Mouse (Mus musculus) lung, embryonic 14.5 days (tissue): ENCODE measurements around the gene Acan. TPM values are rescaled to one million over a fixed set of nuclear protein-coding genes. Genes with fewer than 3 reads are reported as not detected.
A peak's percentile ranks its signal among the peaks of the same experiment; 100 is the strongest.

Source experiments
- ATAC-seq: fragments of 200-750 bp; cut with Nextera tagmentation; 2 replicates; pipeline ENCODE4 v1.8.0; 2017; ENCODE audit warnings: mild to moderate bottlenecking, moderate TSS enrichment, moderate library complexity; ENCODE audit not compliant: insufficient read depth
- DNase-seq: peaks from one replicate; pipeline ENCODE4 v3.0.0-alpha.2; 2015
- H3K27ac ChIP-seq: fragments of 300-500 bp; sonication (generic); 2 replicates; pipeline ENCODE4 v1.5.1; 2014; ENCODE audit warnings: low read depth, mild to moderate bottlenecking, moderate library complexity
- H3K27me3 ChIP-seq: fragments of 300-500 bp; sonication (generic); 2 replicates; pipeline ENCODE4 v1.6.1; 2014; ENCODE audit warnings: low read length, control low read depth; ENCODE audit not compliant: insufficient read depth
- H3K36me3 ChIP-seq: fragments of 300-500 bp; sonication (generic); 2 replicates; pipeline ENCODE4 v1.6.1; 2014; ENCODE audit warnings: control low read depth; ENCODE audit not compliant: insufficient read depth
- H3K4me1 ChIP-seq: fragments of 300-500 bp; sonication (generic); 2 replicates; pipeline ENCODE4 v1.6.1; 2014; ENCODE audit warnings: antibody characterized with exemption, control low read depth; ENCODE audit not compliant: insufficient read depth
- H3K4me2 ChIP-seq: fragments of 300-500 bp; sonication (generic); 2 replicates; pipeline ENCODE4 v1.6.1; 2014; ENCODE audit warnings: mild to moderate bottlenecking
- H3K4me3 ChIP-seq: fragments of 300-500 bp; sonication (generic); 2 replicates; pipeline ENCODE4 v1.5.1; 2014; ENCODE audit warnings: low read depth, low read length
- H3K9ac ChIP-seq: fragments of 300-500 bp; sonication (generic); 2 replicates; pipeline ENCODE4 v1.6.1; 2014
- H3K9me3 ChIP-seq: fragments of 300-500 bp; sonication (generic); 2 replicates; pipeline ENCODE4 v1.6.1; 2016; ENCODE audit warnings: low read depth, low read length, control low read depth
- CTCF ChIP-seq: IDR thresholded peaks from 2 replicates; pipeline ENCODE4 v1.5.1; 2016; ENCODE audit warnings: antibody characterized with exemption, low read depth
- WGBS: fragments of 180-500 bp; shearing (Covaris S2); extraction: QIAGEN DNeasy Blood & Tissue Kit; methylation state at CpG from one replicate; pipeline ENCODE4 v1.1.7; 2014; 5-methylcytosine and 5-hydroxymethylcytosine counted together
- polyA plus RNA-seq: library from polyadenylated mRNA; unstranded; fragments of >200 nt; fragmentation: Nextera tagmentation; extraction: Ambion mirVana; gene quantifications from 2 replicates; pipeline ENCODE4 v1.2.1, GENCODE M21; 2014

The Acan gene
- polyA plus RNA-seq, 1 experiment from 2014 or later: 0.05 TPM

DNA sequence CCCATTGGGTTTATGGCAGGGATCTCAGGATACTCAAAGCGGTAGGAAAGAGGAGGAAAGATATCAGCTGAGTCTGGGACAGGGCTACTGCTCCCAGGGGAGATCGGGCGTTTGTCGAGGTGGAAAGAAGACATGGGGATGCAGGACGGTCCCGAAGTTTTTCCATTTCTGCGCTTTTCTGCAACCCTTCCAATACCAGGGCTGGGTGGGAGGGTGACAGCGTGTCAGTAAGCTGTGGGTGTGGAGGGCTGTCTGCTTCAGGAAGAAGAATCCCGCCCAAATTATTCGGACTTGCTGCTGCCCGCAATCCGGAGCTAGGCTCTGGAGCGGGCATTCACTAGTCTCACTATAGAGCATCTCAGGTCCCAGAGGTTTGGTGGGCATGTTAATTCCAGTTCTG, 828 bp downstream of the Acan start:
- H3K27ac ChIP-seq: no peak overlapping the region
- no peak overlapping the region for H3K4me3 ChIP-seq
- 15% methylated on average over 13 of the region's 13 CpGs for WGBS

DNA sequence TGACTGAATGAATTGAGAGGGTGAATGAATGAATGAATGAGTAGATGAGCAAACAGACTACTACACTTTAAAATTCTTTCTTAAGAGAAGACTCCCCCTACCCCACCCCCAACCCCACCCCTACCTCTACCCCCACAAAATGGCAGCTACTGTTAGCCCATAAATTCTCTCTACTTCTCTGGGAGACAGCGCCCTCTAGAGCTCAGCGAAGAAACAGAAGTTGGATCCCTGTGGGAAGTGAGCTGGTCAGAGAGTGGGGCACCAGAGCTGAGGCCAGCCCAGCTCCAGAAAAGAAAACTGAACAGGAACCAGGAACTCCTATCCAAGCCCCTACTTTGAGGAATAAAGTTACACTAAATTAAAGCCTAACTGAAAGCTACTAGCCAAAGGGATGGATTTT, 5.3 kb downstream of the Acan start:
- Histone ChIP-seq H3K27ac (no peak overlapping the region), H3K4me3 (no peak overlapping the region), H3K36me3 (no peaks in the 10 kb centered on the region), H3K4me1 (no peaks in the 10 kb centered on the region), H3K27me3 (peaks cover 25% of the 10 kb centered on the region), H3K9ac (no peak overlapping the region), H3K9me3 (no peaks in the 10 kb centered on the region), H3K4me2 (no peak overlapping the region)
- no peak for ATAC-seq
- 31% methylated on average over 2 of the region's 2 CpGs for WGBS
- peak; percentile 14 for DNase-seq
- TF ChIP-seq CTCF: peak; percentile 19; the same call in 1 of the 2 replicates

More for the DNA sequence above, 828 bp downstream of the Acan start:
- Histone ChIP-seq H3K9me3 (no peaks in the 10 kb centered on the region), H3K27me3 (peaks cover 57% of the 10 kb centered on the region), H3K4me1 (no peaks in the 10 kb centered on the region), H3K36me3 (no peaks in the 10 kb centered on the region), H3K4me2 (peak overlapping the region; percentile 76; the same call in 1 of the 2 replicates), H3K9ac (no peak overlapping the region)
- ATAC-seq (no peak), DNase-seq (no peak)
- no peak for TF ChIP-seq CTCF

DNA sequence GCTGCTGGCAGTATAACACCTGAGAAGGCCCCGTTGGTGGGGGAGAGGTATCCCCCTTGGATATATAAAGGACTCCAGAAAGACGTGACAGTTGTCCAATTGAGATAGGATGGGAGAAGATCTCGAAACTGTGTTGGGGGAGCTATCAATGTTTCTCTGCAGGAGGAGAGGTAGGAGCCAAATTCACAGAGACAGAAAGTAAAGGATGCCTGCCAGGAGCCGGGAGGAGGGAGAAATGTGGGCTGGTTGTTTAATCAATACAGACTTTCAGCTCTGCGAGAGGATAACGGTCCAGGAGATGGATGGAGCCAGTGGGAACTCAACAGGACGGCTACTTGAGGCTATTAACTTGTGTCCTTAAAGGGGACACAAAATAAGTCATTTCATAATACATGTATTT, 14.2 kb downstream of the Acan start:
- no peak overlapping the region for H3K4me2 ChIP-seq
- ATAC-seq (no peak), DNase-seq (no peak)
- no peaks in the 10 kb centered on the region for H3K36me3 ChIP-seq
- no peaks in the 10 kb centered on the region for H3K4me1 ChIP-seq
- H3K4me3 ChIP-seq: no peak overlapping the region
- H3K27me3 ChIP-seq: no peaks in the 10 kb centered on the region
- no peaks in the 10 kb centered on the region for H3K9me3 ChIP-seq
- TF ChIP-seq CTCF: no peak
- no peak overlapping the region for H3K27ac ChIP-seq
- H3K9ac ChIP-seq: no peak overlapping the region
- WGBS: 51% methylated on average over 7 of the region's 7 CpGs

DNA sequence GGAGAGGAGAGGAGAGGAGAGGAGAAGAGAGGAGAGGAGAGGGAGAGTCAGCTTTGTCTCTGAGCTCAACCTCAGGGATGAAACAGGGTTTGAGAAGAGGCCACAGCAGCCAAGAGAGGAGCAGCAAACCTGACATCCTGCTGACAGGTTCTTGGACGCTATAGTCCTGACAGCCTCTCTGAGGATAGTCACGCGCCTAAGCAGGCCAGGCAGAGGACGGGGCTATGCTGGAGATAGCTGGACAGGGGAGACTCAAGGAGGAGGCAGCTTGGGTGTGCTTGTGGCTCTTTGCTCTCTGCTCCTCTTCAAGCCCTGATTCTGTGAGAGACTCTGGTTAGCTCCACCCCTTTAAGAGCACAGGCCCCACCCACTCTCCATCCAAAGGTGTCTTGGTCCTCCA, 14.9 kb downstream of the Acan start:
- H3K4me3 ChIP-seq: no peak overlapping the region
- no peaks in the 10 kb centered on the region for H3K9me3 ChIP-seq
- 33% methylated on average over 4 of the region's 4 CpGs for WGBS
- H3K27me3 ChIP-seq: no peaks in the 10 kb centered on the region
- H3K27ac ChIP-seq: no peak overlapping the region
- H3K4me1 ChIP-seq: no peaks in the 10 kb centered on the region
- no peak for TF ChIP-seq CTCF
- no peak overlapping the region for H3K9ac ChIP-seq
- no peak for ATAC-seq
- DNase-seq: no peak
- no peaks in the 10 kb centered on the region for H3K36me3 ChIP-seq
- no peak overlapping the region for H3K4me2 ChIP-seq

DNA sequence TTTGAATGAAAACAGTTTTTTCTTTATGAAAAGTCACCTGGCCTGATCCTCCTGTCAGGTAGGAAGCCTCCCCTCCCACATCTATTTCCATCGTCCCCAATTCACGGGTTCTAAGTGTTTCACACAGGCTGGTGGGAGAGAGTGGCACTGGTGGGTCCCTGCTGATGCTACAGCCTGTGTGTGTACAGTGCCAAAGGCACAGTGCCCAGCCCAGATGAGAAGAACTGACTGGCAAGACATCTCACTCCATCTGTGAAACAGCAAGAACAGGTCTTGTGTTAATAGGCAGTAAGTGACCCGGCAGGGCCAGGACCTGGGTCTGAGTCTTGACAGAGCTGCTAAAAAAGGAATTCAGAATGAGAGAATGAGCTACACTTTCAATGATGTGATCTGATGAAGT, 25.9 kb downstream of the Acan start:
- Histone ChIP-seq H3K27me3 (no peaks in the 10 kb centered on the region), H3K9ac (no peak overlapping the region), H3K27ac (no peak overlapping the region), H3K9me3 (no peaks in the 10 kb centered on the region), H3K36me3 (no peaks in the 10 kb centered on the region), H3K4me1 (no peaks in the 10 kb centered on the region), H3K4me3 (no peak overlapping the region), H3K4me2 (no peak overlapping the region)
- ATAC-seq (no peak), DNase-seq (no peak)
- no peak for TF ChIP-seq CTCF
- WGBS: 62% methylated on average over 3 of the region's 3 CpGs

DNA sequence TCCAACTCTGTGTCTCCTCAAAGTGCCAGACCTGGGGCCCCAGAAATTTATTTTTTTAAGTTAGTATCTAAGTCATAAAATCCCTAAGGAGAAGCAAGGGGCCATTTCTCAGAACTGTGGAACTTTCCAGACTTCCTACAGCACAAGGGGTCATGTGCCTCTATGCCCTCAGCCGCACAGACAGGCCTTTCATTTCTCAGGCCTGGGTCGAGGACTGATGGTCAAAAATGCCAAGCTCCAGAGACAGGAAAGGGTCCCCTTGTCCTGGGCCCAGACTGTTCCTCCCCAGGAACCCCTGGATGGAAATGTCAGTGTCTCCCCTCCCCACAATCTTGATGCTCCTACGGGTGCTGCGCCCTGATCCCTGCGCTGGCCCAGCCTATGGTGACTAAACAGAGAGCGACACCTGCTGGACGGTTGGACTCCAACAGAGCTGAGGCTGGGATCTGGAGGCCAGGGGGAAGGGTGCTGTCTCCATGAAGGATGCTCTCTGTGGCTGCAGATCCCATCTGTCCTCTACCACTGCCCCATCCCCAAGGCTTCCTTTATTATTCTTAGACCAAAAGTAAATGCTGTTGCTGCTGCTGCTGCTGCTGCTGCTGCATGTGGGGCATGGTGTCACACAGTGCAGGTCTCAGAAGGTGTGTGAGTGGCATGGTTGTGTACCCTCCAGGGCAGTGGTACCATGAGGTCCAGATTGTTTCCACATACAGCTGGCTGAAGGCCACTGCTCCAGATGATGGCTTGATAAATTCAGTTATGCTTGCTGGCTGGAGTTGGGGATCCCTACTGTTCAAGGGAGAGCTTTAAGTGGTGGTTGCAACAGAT, 27.5 kb downstream of the Acan start:
- no peaks in the 10 kb centered on the region for H3K4me1 ChIP-seq
- 20% methylated on average over 7 of the region's 7 CpGs for WGBS
- H3K4me2 ChIP-seq: no peak overlapping the region
- no peaks in the 10 kb centered on the region for H3K27me3 ChIP-seq
- ATAC-seq: peak; percentile 81; the same call in 1 of the 2 replicates
- no peaks in the 10 kb centered on the region for H3K9me3 ChIP-seq
- no peaks in the 10 kb centered on the region for H3K36me3 ChIP-seq
- DNase-seq: peak; percentile 86
- H3K9ac ChIP-seq: no peak overlapping the region
- TF ChIP-seq CTCF: peak; percentile 90
- H3K4me3 ChIP-seq: no peak overlapping the region
- no peak overlapping the region for H3K27ac ChIP-seq

DNA sequence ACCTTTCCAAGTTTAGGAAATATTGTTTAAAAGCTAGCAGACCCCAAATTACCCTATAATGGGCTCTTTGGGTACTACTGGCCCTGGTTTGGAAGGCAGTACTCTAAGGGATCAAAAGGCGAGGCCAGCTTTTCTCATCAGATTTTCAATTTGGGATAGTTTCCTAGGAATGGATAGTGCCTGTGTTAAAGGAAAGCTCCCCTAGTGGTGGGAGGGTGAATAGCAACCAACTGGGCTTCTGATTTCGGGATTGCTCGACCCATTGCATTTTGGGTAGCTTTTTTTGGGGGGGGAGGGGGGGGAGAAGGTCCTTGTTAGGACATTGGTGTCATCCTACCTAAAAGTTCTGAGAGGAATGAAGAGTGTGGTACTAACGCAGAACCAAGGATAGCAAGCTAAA, 35.8 kb downstream of the Acan start:
- H3K4me3 ChIP-seq: no peak overlapping the region
- H3K9ac ChIP-seq: no peak overlapping the region
- H3K9me3 ChIP-seq: no peaks in the 10 kb centered on the region
- H3K4me2 ChIP-seq: no peak overlapping the region
- peak; percentile 12 for DNase-seq
- H3K27me3 ChIP-seq: no peaks in the 10 kb centered on the region
- no peak overlapping the region for H3K27ac ChIP-seq
- WGBS: 73% methylated on average over 4 of the region's 4 CpGs
- H3K4me1 ChIP-seq: no peaks in the 10 kb centered on the region
- peak; percentile 52 for TF ChIP-seq CTCF
- ATAC-seq: no peak
- no peaks in the 10 kb centered on the region for H3K36me3 ChIP-seq
